Mouse (Mus musculus): ENCODE data around the gene Slc35g1. TPM values are rescaled to one million over a fixed set of nuclear protein-coding genes. Genes with fewer than 3 reads are reported as not detected.

Gene Slc35g1
- total RNA-seq, 1 experiment = 36.3 TPM

DNA sequence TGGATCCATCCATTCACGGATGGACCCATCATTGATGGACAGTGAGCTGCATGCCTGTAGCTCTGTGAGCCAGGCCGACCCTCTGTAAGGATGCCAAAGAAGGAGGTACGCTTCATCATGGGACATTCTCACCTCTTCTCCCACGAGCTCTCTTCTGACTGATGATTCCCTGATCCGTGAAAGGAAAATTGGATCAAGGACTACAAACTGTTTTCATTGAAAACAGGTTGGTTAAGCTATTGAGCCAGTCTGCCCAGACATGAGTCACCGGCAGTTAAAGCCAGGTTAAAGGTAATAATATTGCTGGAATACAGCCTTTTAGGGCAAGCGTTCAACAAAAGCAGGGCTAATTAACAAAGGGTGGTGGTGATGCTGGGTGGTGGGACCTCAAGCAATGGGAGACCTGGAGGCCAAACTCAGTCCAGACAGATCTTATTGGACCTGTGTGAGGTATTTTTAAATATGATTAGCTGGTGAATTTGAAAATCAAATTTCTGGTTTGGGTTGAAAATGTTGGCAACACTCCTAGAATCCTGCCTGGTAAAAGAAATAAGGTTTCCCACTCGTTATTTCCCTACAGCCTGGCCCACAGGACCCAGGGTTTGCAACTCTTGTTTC is 39.5 kb upstream of the Slc35g1 start:
- H3K4me1 ChIP-seq (ENCODE audit: control insufficient read depth in 2 of 2, insufficient read depth in 2 of 2, low read length in 2 of 2, poor library complexity in 1 of 2) = peaks cover 0 to 2% of the 10 kb centered on the region in 2 experiments; a peak in 1 of 4 replicates
- H3K27ac ChIP-seq (ENCODE audit: insufficient read depth, low read depth, low read length, poor library complexity, severe bottlenecking) = no peak overlapping the region
- no peak overlapping the region for H3K9ac ChIP-seq (ENCODE audit: insufficient read depth, low read depth, low read length, poor library complexity, severe bottlenecking)
- DNase-seq (ENCODE audit: low read depth, low spot score) = no peak
- H3K9me3 ChIP-seq (ENCODE audit: control insufficient read depth, insufficient read depth, low read depth, low read length) = no peaks in the 10 kb centered on the region
- H3K36me3 ChIP-seq (ENCODE audit: control insufficient read depth, insufficient read depth, low read length, poor library complexity, severe bottlenecking) = no peaks in the 10 kb centered on the region
- in situ Hi-C loops (cut with MboI; ENCODE audit: low sequenced_read_pairs in 2 of 2, unreplicated experiment in 2 of 2) = no loop called here
- no peak overlapping the region for H3K4me3 ChIP-seq (ENCODE audit: insufficient read depth in 1 of 2, low read depth in 1 of 2, low read length in 2 of 2, poor library complexity in 1 of 2, severe bottlenecking in 1 of 2)
- TF ChIP-seq CHD2 (IDR thresholded peaks at IDR 0.05; ENCODE audit: low read depth, low read length) = no peak
- TF ChIP-seq ZC3H11A (IDR thresholded peaks at IDR 0.05; ENCODE audit: borderline replicate concordance, low read depth, low read length) = no peak
- no peak for TF ChIP-seq MAFK (IDR thresholded peaks at IDR 0.05; ENCODE audit: insufficient read depth, low read depth, low read length)
- TF ChIP-seq HCFC1 (IDR thresholded peaks at IDR 0.05; ENCODE audit: borderline replicate concordance, insufficient read depth, low read length) = no peak
- no peak for TF ChIP-seq ZNF384 (IDR thresholded peaks at IDR 0.05; ENCODE audit: low read depth, low read length)

DNA sequence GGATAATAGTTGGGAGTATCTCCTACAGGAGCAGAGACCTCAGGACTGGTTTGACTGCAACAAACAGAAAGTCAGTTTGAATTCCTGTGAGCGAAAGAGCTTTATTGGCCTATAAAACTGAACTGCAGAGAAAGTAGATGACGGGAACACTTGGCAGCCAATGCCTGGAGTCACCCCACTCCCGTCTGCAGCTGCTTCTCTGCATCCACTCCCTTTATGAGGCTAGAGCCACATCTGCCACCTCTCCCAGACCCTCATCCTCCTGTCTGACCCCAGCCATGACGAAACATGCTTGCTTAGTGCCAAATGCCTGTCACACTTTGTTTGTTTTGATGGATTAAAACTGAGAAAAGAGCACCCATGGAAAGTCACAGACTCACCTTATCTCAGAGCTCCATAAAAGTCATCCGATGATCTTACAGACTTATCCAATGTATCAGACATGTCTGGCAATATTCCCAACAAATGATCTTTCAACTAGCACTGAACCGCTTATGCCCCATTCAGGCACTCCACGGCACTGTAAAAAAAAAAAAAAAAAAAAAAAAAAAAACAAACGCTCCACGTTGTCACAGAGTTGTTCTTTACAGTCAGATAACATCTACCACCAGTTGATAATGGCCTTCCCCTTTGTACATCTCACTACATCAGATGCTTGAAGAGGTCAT is 37.7 kb upstream of the Slc35g1 start:
- TF ChIP-seq MAFK (IDR thresholded peaks at IDR 0.05; ENCODE audit: insufficient read depth, low read depth, low read length) (no peak), HCFC1 (IDR thresholded peaks at IDR 0.05; ENCODE audit: borderline replicate concordance, insufficient read depth, low read length) (no peak), ZNF384 (IDR thresholded peaks at IDR 0.05; ENCODE audit: low read depth, low read length) (no peak), CHD2 (IDR thresholded peaks at IDR 0.05; ENCODE audit: low read depth, low read length) (no peak), ZC3H11A (IDR thresholded peaks at IDR 0.05; ENCODE audit: borderline replicate concordance, low read depth, low read length) (no peak)
- Histone ChIP-seq H3K27ac (ENCODE audit: insufficient read depth, low read depth, low read length, poor library complexity, severe bottlenecking) (no peak overlapping the region), H3K4me3 (ENCODE audit: insufficient read depth in 1 of 2, low read depth in 1 of 2, low read length in 2 of 2, poor library complexity in 1 of 2, severe bottlenecking in 1 of 2) (no peak overlapping the region), H3K4me1 (ENCODE audit: control insufficient read depth in 2 of 2, insufficient read depth in 2 of 2, low read length in 2 of 2, poor library complexity in 1 of 2) (no peaks in the 10 kb centered on the region), H3K9ac (ENCODE audit: insufficient read depth, low read depth, low read length, poor library complexity, severe bottlenecking) (no peak overlapping the region), H3K9me3 (ENCODE audit: control insufficient read depth, insufficient read depth, low read depth, low read length) (no peaks in the 10 kb centered on the region), H3K36me3 (ENCODE audit: control insufficient read depth, insufficient read depth, low read length, poor library complexity, severe bottlenecking) (no peaks in the 10 kb centered on the region)
- in situ Hi-C loops (cut with MboI; ENCODE audit: low sequenced_read_pairs in 2 of 2, unreplicated experiment in 2 of 2) = no loop called here
- no peak for DNase-seq (ENCODE audit: low read depth, low spot score)

- H3K9ac ChIP-seq (ENCODE audit: insufficient read depth, low read depth, low read length, poor library complexity, severe bottlenecking) = no peak overlapping the region
- H3K27ac ChIP-seq (ENCODE audit: insufficient read depth, low read depth, low read length, poor library complexity, severe bottlenecking) = no peak overlapping the region
- no peak for DNase-seq (ENCODE audit: low read depth, low spot score)
- H3K4me3 ChIP-seq (ENCODE audit: insufficient read depth in 1 of 2, low read depth in 1 of 2, low read length in 2 of 2, poor library complexity in 1 of 2, severe bottlenecking in 1 of 2) = no peak overlapping the region
- H3K9me3 ChIP-seq (ENCODE audit: control insufficient read depth, insufficient read depth, low read depth, low read length) = no peaks in the 10 kb centered on the region
- TF ChIP-seq MAFK (IDR thresholded peaks at IDR 0.05; ENCODE audit: insufficient read depth, low read depth, low read length) = no peak
- no peak for TF ChIP-seq CHD2 (IDR thresholded peaks at IDR 0.05; ENCODE audit: low read depth, low read length)
- TF ChIP-seq HCFC1 (IDR thresholded peaks at IDR 0.05; ENCODE audit: borderline replicate concordance, insufficient read depth, low read length) = no peak
- TF ChIP-seq ZC3H11A (IDR thresholded peaks at IDR 0.05; ENCODE audit: borderline replicate concordance, low read depth, low read length) = no peak
- no peak for TF ChIP-seq ZNF384 (IDR thresholded peaks at IDR 0.05; ENCODE audit: low read depth, low read length)
- peaks cover 0 to under 1% of the 10 kb centered on the region in 2 experiments; a peak in 1 of 4 replicates for H3K4me1 ChIP-seq (ENCODE audit: control insufficient read depth in 2 of 2, insufficient read depth in 2 of 2, low read length in 2 of 2, poor library complexity in 1 of 2)
- in situ Hi-C loops (cut with MboI; ENCODE audit: low sequenced_read_pairs in 2 of 2, unreplicated experiment in 2 of 2) = no loop called here
- H3K36me3 ChIP-seq (ENCODE audit: control insufficient read depth, insufficient read depth, low read length, poor library complexity, severe bottlenecking) = no peaks in the 10 kb centered on the region
Measured at GRCm38 (mm10) chr19:38359287-38359686, 36.5 kb upstream of the Slc35g1 start.

DNA sequence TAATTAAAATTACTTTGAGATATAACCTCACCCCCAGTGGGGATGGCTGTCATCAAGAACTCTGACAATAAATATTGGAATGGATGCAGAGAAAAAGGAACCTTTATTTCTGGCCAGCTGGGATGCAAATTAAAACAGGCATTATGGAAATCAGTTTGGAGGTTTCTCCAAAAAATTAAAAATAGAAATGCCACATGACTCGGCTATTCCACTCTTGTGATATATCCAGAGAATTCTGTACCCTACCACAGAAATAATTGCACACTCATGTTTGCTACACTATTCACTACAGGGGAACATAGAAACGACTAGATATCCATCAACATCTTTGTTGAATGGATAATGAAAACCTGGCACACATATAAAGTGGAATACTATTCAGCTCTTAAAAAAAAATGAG is 33.9 kb upstream of the Slc35g1 start:
- no peak overlapping the region for H3K4me3 ChIP-seq (ENCODE audit: insufficient read depth in 1 of 2, low read depth in 1 of 2, low read length in 2 of 2, poor library complexity in 1 of 2, severe bottlenecking in 1 of 2)
- no peaks in the 10 kb centered on the region for H3K9me3 ChIP-seq (ENCODE audit: control insufficient read depth, insufficient read depth, low read depth, low read length)
- H3K4me1 ChIP-seq (ENCODE audit: control insufficient read depth in 2 of 2, insufficient read depth in 2 of 2, low read length in 2 of 2, poor library complexity in 1 of 2) = peaks cover 0 to 1% of the 10 kb centered on the region in 2 experiments; a peak in 1 of 4 replicates
- no peak for TF ChIP-seq ZNF384 (IDR thresholded peaks at IDR 0.05; ENCODE audit: low read depth, low read length)
- TF ChIP-seq ZC3H11A (IDR thresholded peaks at IDR 0.05; ENCODE audit: borderline replicate concordance, low read depth, low read length) = no peak
- no peak for TF ChIP-seq CHD2 (IDR thresholded peaks at IDR 0.05; ENCODE audit: low read depth, low read length)
- no peak for TF ChIP-seq MAFK (IDR thresholded peaks at IDR 0.05; ENCODE audit: insufficient read depth, low read depth, low read length)
- no peak for TF ChIP-seq HCFC1 (IDR thresholded peaks at IDR 0.05; ENCODE audit: borderline replicate concordance, insufficient read depth, low read length)
- H3K36me3 ChIP-seq (ENCODE audit: control insufficient read depth, insufficient read depth, low read length, poor library complexity, severe bottlenecking) = no peaks in the 10 kb centered on the region
- in situ Hi-C loops (cut with MboI; ENCODE audit: low sequenced_read_pairs in 2 of 2, unreplicated experiment in 2 of 2) = no loop called here
- no peak for DNase-seq (ENCODE audit: low read depth, low spot score)
- H3K27ac ChIP-seq (ENCODE audit: insufficient read depth, low read depth, low read length, poor library complexity, severe bottlenecking) = no peak overlapping the region
- no peak overlapping the region for H3K9ac ChIP-seq (ENCODE audit: insufficient read depth, low read depth, low read length, poor library complexity, severe bottlenecking)

Measured in ES-E14 (cell line).